Mouse (Mus musculus): ENCODE measurements at regions not wholly inside any gene's neighbourhood (a gene's known extent, or its start where the extent isn't known, plus 50 kb on each side); places are given as distances from the start of the nearest gene placed in this dataset.

GRCm38 (mm10) chr13:42574189-42574588 lies 106.2 kb upstream of the Phactr1 start:
- TF ChIP-seq EP300 (IDR thresholded peaks at IDR 0.05), result peak; percentile 86
- no peak for TF ChIP-seq CTCF (IDR thresholded peaks at IDR 0.05)
